Mouse (Mus musculus) neural tube, embryonic 12.5 days (tissue): ENCODE measurements around the gene Sema4g. TPM values are rescaled to one million over a fixed set of nuclear protein-coding genes. Genes with fewer than 3 reads are reported as not detected.

Experiments used
- ATAC-seq: fragments of 200-750 bp; cut with Nextera tagmentation; 2 replicates; pipeline ENCODE4 v1.8.0; 2017; ENCODE audit warnings: low read depth, mild to moderate bottlenecking, moderate TSS enrichment, moderate library complexity; ENCODE audit not compliant: low FRiP score
- H3K27ac ChIP-seq: fragments of 300-500 bp; sonication (generic); 2 replicates; pipeline ENCODE4 v1.5.1; 2016
- H3K27me3 ChIP-seq: fragments of 300-500 bp; sonication (generic); replicated peaks from 2 replicates; pipeline ENCODE4 v1.6.1; 2016; ENCODE audit warnings: mild to moderate bottlenecking
- H3K36me3 ChIP-seq: fragments of 300-500 bp; sonication (generic); 2 replicates; pipeline ENCODE4 v1.6.1; 2016; ENCODE audit warnings: mild to moderate bottlenecking
- H3K4me1 ChIP-seq: fragments of 300-500 bp; sonication (generic); 2 replicates; pipeline ENCODE4 v1.6.1; 2016
- H3K4me2 ChIP-seq: fragments of 300-500 bp; sonication (generic); replicated peaks from 2 replicates; pipeline ENCODE4 v1.6.1; 2016; ENCODE audit warnings: mild to moderate bottlenecking
- H3K4me3 ChIP-seq: fragments of 300-500 bp; sonication (generic); 2 replicates; pipeline ENCODE4 v1.5.1; 2016
- H3K9ac ChIP-seq: fragments of 300-500 bp; sonication (generic); 2 replicates; pipeline ENCODE4 v1.6.1; 2016; ENCODE audit warnings: mild to moderate bottlenecking
- H3K9me3 ChIP-seq: fragments of 300-500 bp; sonication (generic); 2 replicates; pipeline ENCODE4 v1.6.1; 2016; ENCODE audit warnings: mild to moderate bottlenecking
- WGBS: fragments of 180-500 bp; shearing (Covaris S2); methylation state at CpG from one replicate; pipeline ENCODE4 v1.1.7; 2016; 5-methylcytosine and 5-hydroxymethylcytosine counted together
- polyA plus RNA-seq: library from polyadenylated mRNA; unstranded; fragments of >200 nt; fragmentation: Nextera tagmentation; extraction: Ambion mirVana; gene quantifications from 2 replicates; pipeline ENCODE4 v1.2.1, GENCODE M21; 2016

Sema4g gene
- polyA plus RNA-seq, 1 experiment from 2014 or later = 10.8 TPM

DNA sequence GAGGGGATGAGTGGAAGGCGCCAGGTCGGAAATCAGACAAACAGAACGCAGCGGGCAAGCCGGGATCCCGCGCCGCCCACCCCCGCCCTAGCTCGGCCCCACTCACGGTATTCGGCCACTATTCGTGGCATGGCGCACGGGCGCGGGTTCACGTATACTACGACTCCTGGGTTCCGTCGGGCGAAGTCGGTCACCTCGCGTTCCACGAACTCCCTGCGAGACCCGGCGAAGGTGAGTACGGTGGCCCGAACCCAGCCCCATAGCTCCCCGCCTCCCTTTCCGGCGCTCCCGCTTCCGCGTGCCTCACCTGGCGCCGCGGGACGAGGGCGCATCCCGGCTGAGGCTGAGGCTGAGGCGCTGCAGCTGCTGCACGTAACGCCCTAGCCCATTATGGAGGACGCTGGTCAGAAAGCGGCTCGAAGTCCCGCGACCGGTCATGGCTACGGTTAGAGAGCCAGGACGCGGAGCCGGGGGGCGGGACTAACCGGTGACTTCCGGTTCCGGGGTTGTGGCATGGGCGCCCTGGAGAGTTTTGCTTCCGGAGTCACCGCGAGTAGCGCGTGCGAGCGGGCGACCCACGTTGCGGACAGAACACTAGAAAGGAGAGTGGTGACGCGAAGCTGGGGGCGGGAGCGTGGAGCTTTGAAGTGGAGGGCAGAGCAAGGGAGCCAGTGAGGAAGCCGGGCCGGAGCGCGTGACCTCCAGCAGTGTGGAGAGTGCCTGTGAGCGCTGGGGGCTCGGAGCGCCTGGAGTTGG is 17.2 kb downstream of the Sema4g start, which contains the start of gene Mrpl43:
Mrpl43 (minus strand) TSS at position 486 of the 756 bp plus-strand sequence.
- peaks cover 59% of the 10 kb centered on the region for H3K36me3 ChIP-seq

GRCm38 (mm10) chr19:45007021-45007420 is 18.1 kb downstream of the Sema4g start:
- H3K9ac ChIP-seq = peak overlapping the region; percentile 88
- peaks cover 59% of the 10 kb centered on the region for H3K36me3 ChIP-seq
- peak overlapping the region; percentile 89 for H3K4me3 ChIP-seq
- H3K9me3 ChIP-seq = no peaks in the 10 kb centered on the region
- peaks cover 21% of the 10 kb centered on the region for H3K4me1 ChIP-seq
- H3K4me2 ChIP-seq = peak overlapping the region; percentile 93
- no peak overlapping the region; the same call in 1 of the 2 replicates for H3K27ac ChIP-seq
- ATAC-seq = no peak
- 41% methylated on average over 17 of the region's 17 CpGs for WGBS
- H3K27me3 ChIP-seq = no peaks in the 10 kb centered on the region

More for the DNA sequence above, 17.2 kb downstream of the Sema4g start, which contains the start of gene Mrpl43:
- H3K4me3 ChIP-seq = peak within 1 kb of the TSS; percentile 89
- H3K27ac ChIP-seq = peak within 1 kb of the TSS; percentile 46
- WGBS = under 1% methylated on average over 82 of the region's 82 CpGs
- peak within 1 kb of the TSS; percentile 93 for H3K4me2 ChIP-seq
- peak within 1 kb of the TSS; percentile 88 for H3K9ac ChIP-seq
- peak; percentile 93 for ATAC-seq
- H3K27me3 ChIP-seq = no peaks in the 10 kb centered on the region
- no peaks in the 10 kb centered on the region for H3K9me3 ChIP-seq
- H3K4me1 ChIP-seq = peaks cover 21% of the 10 kb centered on the region

- WGBS = 95% methylated on average over 20 of the region's 20 CpGs
- Histone ChIP-seq H3K27me3 (no peaks in the 10 kb centered on the region), H3K27ac (no peak overlapping the region), H3K4me3 (peak overlapping the region; percentile 89; the same call in 1 of the 2 replicates), H3K9ac (peak overlapping the region; percentile 88; the same call in 1 of the 2 replicates), H3K4me1 (peaks cover 26% of the 10 kb centered on the region), H3K9me3 (no peaks in the 10 kb centered on the region), H3K36me3 (peaks cover 56% of the 10 kb centered on the region), H3K4me2 (peak overlapping the region; percentile 93)
- ATAC-seq = no peak
Measured at GRCm38 (mm10) chr19:45007425-45008191, 18.7 kb downstream of the Sema4g start.

DNA sequence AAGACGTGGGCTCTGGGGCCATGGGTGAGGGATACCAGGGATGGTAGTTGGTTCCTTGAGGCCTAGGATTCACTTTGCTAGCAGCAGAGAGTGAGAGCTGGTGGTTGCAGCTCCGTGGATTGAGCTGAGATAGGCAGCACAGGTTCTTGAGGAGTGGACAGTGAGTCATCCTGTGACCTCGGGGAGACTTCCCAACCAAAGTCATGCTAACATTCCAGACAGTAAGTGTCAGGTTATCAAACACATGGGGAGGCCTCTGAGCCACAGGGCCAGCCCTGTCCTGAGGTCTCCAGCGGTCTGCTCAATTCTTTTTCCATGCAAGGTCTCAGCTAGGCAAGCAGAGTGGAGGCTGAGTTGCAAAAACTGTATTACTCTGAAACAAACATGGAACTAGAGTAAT is 21.7 kb downstream of the Sema4g start:
- Histone ChIP-seq H3K27ac (no peak overlapping the region), H3K9me3 (no peaks in the 10 kb centered on the region), H3K27me3 (no peaks in the 10 kb centered on the region), H3K4me3 (no peak overlapping the region), H3K9ac (no peak overlapping the region), H3K36me3 (peaks cover 36% of the 10 kb centered on the region), H3K4me2 (no peak overlapping the region), H3K4me1 (peaks cover 41% of the 10 kb centered on the region)
- WGBS = 90% methylated on average over 4 of the region's 4 CpGs
- ATAC-seq = no peak

- H3K4me3 ChIP-seq = no peak overlapping the region
- ATAC-seq = no peak
- 0 out of 2 replicates have a peak overlapping the region, but pooled peaks have one; percentile 26 for H3K9ac ChIP-seq
- no peaks in the 10 kb centered on the region for H3K9me3 ChIP-seq
- no peaks in the 10 kb centered on the region for H3K27me3 ChIP-seq
- H3K36me3 ChIP-seq = peaks cover 36% of the 10 kb centered on the region
- H3K27ac ChIP-seq = peak overlapping the region; percentile 67
- WGBS = 91% methylated on average over 8 of the region's 8 CpGs
- H3K4me1 ChIP-seq = peaks cover 47% of the 10 kb centered on the region
- H3K4me2 ChIP-seq = no peak overlapping the region
Measured at GRCm38 (mm10) chr19:45012219-45012618, 23.3 kb downstream of the Sema4g start.

DNA sequence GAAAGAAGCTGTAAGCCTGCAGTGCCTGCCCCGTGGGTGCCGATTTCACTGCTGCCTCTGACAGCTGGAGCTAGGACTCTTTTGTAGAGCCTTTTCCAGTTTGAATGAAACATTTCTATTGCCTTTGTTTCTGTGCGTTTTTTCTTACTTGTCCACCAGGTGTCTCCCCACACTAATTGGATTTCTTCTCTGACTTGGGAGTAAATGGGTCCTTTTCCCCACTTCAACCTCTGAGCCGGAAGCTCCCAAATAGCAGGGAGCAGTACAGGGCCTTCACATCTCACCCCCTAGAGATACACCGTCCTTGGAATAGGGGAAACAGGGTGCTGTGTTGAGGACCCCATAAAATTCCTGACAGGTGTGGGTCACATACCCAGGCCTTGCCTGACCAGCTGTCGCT is 23.7 kb downstream of the Sema4g start:
- Histone ChIP-seq H3K4me1 (peaks cover 46% of the 10 kb centered on the region), H3K4me3 (no peak overlapping the region), H3K4me2 (no peak overlapping the region), H3K27me3 (no peaks in the 10 kb centered on the region), H3K36me3 (peaks cover 36% of the 10 kb centered on the region), H3K9me3 (no peaks in the 10 kb centered on the region), H3K9ac (0 out of 2 replicates have a peak overlapping the region, but pooled peaks have one; percentile 26), H3K27ac (peak overlapping the region; percentile 67)
- no peak for ATAC-seq
- 41% methylated on average over 6 of the region's 6 CpGs for WGBS

DNA sequence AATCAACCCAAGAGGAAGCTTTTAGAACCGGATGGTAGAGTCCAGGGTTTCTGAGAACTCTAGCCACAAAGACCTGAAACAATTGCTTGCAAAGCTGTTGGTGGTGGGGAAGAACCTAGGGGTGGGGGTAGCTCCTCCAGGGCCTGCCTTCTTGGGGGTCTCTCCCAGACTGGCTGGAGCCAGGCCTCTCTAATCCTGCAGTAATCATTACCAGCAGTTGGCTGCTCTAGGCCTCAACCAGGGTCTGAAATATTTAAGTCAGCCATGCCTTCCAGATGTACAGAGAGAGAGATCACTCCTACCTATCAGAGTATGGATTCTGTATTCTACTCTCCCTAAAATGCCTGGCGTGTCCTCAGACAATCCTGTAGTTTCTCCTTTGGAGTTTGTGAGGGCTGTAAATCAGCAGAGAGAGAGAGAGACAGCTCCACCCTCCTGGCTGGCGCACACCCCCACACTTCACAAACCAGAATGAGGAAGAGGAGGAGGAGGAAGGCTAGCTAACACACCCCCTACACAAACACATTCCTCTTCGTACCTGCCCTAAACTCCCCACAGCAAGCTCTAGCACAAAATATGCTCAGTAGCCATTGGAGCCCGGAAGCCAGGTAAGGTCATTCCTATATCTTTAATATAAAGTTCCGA is 24.8 kb downstream of the Sema4g start:
- H3K27ac ChIP-seq = no peak overlapping the region
- no peak for ATAC-seq
- 54% methylated on average over 6 of the region's 6 CpGs for WGBS

GRCm38 (mm10) chr19:45014335-45014971 is 25.6 kb downstream of the Sema4g start, which contains the start of gene Lzts2:
Lzts2 (plus strand) TSS chr19:45014414.
- Histone ChIP-seq H3K4me2 (peak within 1 kb of the TSS; percentile 85), H3K9me3 (no peaks in the 10 kb centered on the region), H3K4me1 (peaks cover 56% of the 10 kb centered on the region), H3K27me3 (no peaks in the 10 kb centered on the region), H3K9ac (peak within 1 kb of the TSS; percentile 86), H3K36me3 (peaks cover 26% of the 10 kb centered on the region), H3K4me3 (peak within 1 kb of the TSS; percentile 69), H3K27ac (0 out of 2 replicates have a peak within 1 kb of the TSS, but pooled peaks have one; percentile 5)
- WGBS = 7% methylated on average over 10 of the region's 10 CpGs
- ATAC-seq = no peak

More for the DNA sequence above, 24.8 kb downstream of the Sema4g start:
- Histone ChIP-seq H3K4me3 (no peak overlapping the region), H3K36me3 (peaks cover 26% of the 10 kb centered on the region), H3K9ac (no peak overlapping the region), H3K27me3 (no peaks in the 10 kb centered on the region), H3K4me1 (peaks cover 49% of the 10 kb centered on the region), H3K9me3 (no peaks in the 10 kb centered on the region), H3K4me2 (no peak overlapping the region)

DNA sequence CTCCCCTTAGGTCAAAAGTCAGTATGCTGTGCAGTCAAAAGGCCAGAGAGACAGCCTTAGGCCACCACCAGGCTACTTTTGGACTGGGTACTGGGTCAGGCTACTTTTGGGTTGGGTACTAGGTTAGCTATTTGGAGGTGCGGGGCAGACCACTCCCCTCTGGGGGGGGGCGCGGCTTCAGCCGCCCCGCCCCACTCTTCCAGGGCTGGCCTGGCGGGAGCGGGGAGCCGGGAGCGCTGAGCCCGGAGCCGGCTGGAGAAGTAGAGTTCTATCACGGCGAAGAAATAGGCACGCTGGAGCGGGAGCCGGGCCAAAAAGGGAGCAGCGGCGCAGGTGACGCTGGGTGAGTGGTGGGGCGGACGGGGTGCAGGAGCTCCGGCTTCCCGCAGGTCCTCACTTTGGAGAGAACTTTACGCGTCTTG is 26.1 kb downstream of the Sema4g start:
- Histone ChIP-seq H3K36me3 (peaks cover 23% of the 10 kb centered on the region), H3K27ac (0 out of 2 replicates have a peak overlapping the region, but pooled peaks have one; percentile 5), H3K4me1 (peaks cover 61% of the 10 kb centered on the region), H3K27me3 (no peaks in the 10 kb centered on the region), H3K9ac (peak overlapping the region; percentile 86), H3K4me2 (peak overlapping the region; percentile 85), H3K9me3 (no peaks in the 10 kb centered on the region), H3K4me3 (peak overlapping the region; percentile 69)
- no peak for ATAC-seq
- WGBS = under 1% methylated on average over 25 of the region's 25 CpGs

DNA sequence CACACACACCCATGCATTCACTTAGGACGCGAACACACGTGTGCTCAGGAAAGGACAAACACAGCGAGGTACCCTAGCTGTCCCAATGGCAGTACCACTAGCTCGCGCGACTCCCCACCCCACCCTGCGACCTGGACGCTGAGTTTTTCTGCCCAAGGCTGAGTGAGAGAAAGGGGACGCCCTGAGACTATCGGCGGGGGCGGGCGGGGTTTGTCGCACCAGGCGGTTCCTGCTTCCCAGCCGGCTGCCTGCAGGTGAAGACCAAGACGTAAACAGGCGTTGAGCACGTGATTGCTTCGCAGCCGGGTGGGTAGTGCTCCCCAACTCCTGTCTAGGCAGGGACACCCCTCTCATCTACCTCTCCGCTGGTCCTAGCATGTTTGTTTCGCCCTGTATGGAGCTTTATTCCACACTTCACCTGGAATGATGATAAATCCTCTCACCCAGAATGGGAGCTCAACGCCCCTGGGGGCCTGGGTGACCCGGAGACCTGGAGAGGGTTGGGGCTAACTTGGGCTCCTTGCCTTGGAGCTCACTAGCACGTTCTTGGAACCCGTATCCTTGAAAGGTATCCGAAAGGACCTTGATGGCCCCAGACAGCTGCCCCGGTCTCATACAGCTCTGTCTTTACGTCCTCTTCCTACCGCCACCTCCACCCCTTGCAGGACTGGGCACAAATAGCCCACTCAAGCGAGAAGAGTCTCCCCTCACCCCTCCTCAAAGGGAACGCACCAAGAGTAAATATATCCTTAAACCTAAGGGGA is 26.8 kb downstream of the Sema4g start:
- peak overlapping the region; percentile 96; the same call in 1 of the 2 replicates for H3K27ac ChIP-seq
- peaks cover 68% of the 10 kb centered on the region for H3K4me1 ChIP-seq
- H3K36me3 ChIP-seq = peaks cover 16% of the 10 kb centered on the region
- H3K9me3 ChIP-seq = no peaks in the 10 kb centered on the region
- peak overlapping the region; percentile 69 for H3K4me3 ChIP-seq
- H3K9ac ChIP-seq = peak overlapping the region; percentile 86
- WGBS = 0% methylated on average over 34 of the region's 34 CpGs
- 0 out of 2 replicates have a peak, but pooled peaks have one; percentile 7 for ATAC-seq
- no peaks in the 10 kb centered on the region for H3K27me3 ChIP-seq
- peak overlapping the region; percentile 85 for H3K4me2 ChIP-seq
